ENCODE assay signal across 8 mouse cellular contexts in the genomic region with DNA sequence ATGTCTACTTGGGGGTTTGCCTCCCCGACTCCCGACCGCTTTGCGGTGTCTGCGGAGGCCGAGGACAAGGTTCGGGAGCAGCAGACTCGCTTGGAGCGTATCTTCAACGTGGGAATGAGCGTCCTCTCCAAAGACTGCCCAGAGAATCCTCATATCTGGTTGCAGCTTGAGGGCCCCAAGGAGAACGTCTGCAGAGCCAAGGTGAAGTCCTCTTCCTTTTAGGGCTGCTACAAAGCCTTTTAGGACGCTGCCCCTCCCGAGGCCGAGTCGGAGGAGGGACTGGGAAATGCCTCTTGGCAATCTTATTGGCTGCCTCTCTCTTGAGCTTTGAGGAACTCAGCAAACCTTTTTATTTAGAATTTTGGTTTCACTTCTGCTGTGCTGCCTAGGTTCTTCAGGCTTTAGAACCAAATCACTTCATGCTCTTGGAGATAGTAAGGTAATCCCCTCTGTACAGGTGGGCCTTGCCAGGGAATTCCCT. TPM values are rescaled to one million over a fixed set of nuclear protein-coding genes. Genes with fewer than 3 reads are reported as not detected.
DNase-seq lines count a peak whose midpoint lies in the region; ATAC-seq lines count a peak whose summit lies in the region.

No protein-coding gene starts in this region.

- H3K4me1 ChIP-seq in heart, embryonic 11.5 days (ENCODE audit: control insufficient read depth, insufficient read depth, low read length) = peaks cover 19% of the 10 kb centered on the region
- peaks cover 36% of the 10 kb centered on the region for H3K4me1 ChIP-seq in kidney, embryonic 15.5 days
- H3K4me1 ChIP-seq in lung, embryonic 15.5 days = peaks cover 42% of the 10 kb centered on the region

- WGBS in heart, embryonic 11.5 days (ENCODE audit: insufficient replicate concordance) = 6% methylated on average over 16 of the region's 16 CpGs
- 6% methylated on average over 16 of the region's 16 CpGs for WGBS in kidney, embryonic 15.5 days
- WGBS in lung, embryonic 15.5 days = 3% methylated on average over 16 of the region's 16 CpGs

- peak overlapping the region; percentile 89 for H3K9ac ChIP-seq in heart, embryonic 11.5 days (ENCODE audit: low read depth, low read length)
- peak overlapping the region; percentile 87 for H3K9ac ChIP-seq in kidney, embryonic 15.5 days
- peak overlapping the region; percentile 68 for H3K9ac ChIP-seq in lung, embryonic 15.5 days

- peak overlapping the region; percentile 75 for H3K4me2 ChIP-seq in heart, embryonic 11.5 days
- H3K4me2 ChIP-seq in kidney, embryonic 15.5 days = peak overlapping the region; percentile 83
- H3K4me2 ChIP-seq in lung, embryonic 15.5 days = peak overlapping the region; percentile 79

- peak; percentile 46 for DNase-seq in right cerebral cortex, adult 18-20 months
- no peak for DNase-seq in right cerebral cortex, postnatal 4 days
- peak; percentile 33 for DNase-seq in embryo, embryonic 11 days
- DNase-seq in frontal cortex, postnatal 10 days (ENCODE audit: low spot score in 2 of 2) = no peak

- ATAC-seq in heart, embryonic 11.5 days (replicated peaks; ENCODE audit: insufficient number of reproducible peaks, low FRiP score, low TSS enrichment) = no peak
- ATAC-seq in kidney, embryonic 15.5 days (replicated peaks; ENCODE audit: low FRiP score) = no peak
- no peak for ATAC-seq in lung, embryonic 15.5 days (ENCODE audit: borderline replicate concordance, extremely low read depth, low FRiP score, low TSS enrichment)
- peak; percentile 70 for ATAC-seq in neutrophil, adult 5-6 weeks (ENCODE audit: extremely low read depth, insufficient number of reproducible peaks, low FRiP score, poor library complexity, severe bottlenecking)

- H3K27me3 ChIP-seq in heart, embryonic 11.5 days (ENCODE audit: control insufficient read depth, insufficient read depth, low read length) = no peaks in the 10 kb centered on the region
- no peaks in the 10 kb centered on the region for H3K27me3 ChIP-seq in kidney, embryonic 15.5 days
- H3K27me3 ChIP-seq in lung, embryonic 15.5 days = no peaks in the 10 kb centered on the region

- H3K36me3 ChIP-seq in heart, embryonic 11.5 days (ENCODE audit: control insufficient read depth, insufficient read depth, low read length) = peaks cover 23% of the 10 kb centered on the region
- H3K36me3 ChIP-seq in kidney, embryonic 15.5 days = peaks cover 49% of the 10 kb centered on the region
- peaks cover 43% of the 10 kb centered on the region for H3K36me3 ChIP-seq in lung, embryonic 15.5 days

- no peaks in the 10 kb centered on the region for H3K9me3 ChIP-seq in heart, embryonic 11.5 days (replicated peaks; ENCODE audit: control insufficient read depth, low read length)
- no peaks in the 10 kb centered on the region for H3K9me3 ChIP-seq in kidney, embryonic 15.5 days (replicated peaks)
- H3K9me3 ChIP-seq in lung, embryonic 15.5 days = no peaks in the 10 kb centered on the region

- peak overlapping the region; percentile 94 for H3K27ac ChIP-seq in heart, embryonic 11.5 days (ENCODE audit: low read depth, low read length)
- peak overlapping the region; percentile 99 for H3K27ac ChIP-seq in kidney, embryonic 15.5 days
- H3K27ac ChIP-seq in lung, embryonic 15.5 days = peak overlapping the region; percentile 97

- peak overlapping the region; percentile 60 for H3K4me3 ChIP-seq in heart, embryonic 11.5 days (ENCODE audit: low read depth, low read length)
- H3K4me3 ChIP-seq in kidney, embryonic 15.5 days (replicated peaks) = peak overlapping the region; percentile 81
- peak overlapping the region; percentile 61 for H3K4me3 ChIP-seq in lung, embryonic 15.5 days

RNA-seq across cellular contexts. Expression of gene Khnyn, which starts 1.1 kb away (rescaled TPM):
- polyA plus RNA-seq in heart, embryonic 11.5 days (2014; fragmentation: Nextera tagmentation; extraction: Ambion mirVana) = 6.0 and 8.9 TPM in 2 replicates
- 18.0 and 19.5 TPM in 2 replicates for polyA plus RNA-seq in kidney, embryonic 15.5 days (2015; fragmentation: Nextera tagmentation; extraction: Ambion mirVana)
- 18.3 and 18.8 TPM in 2 replicates for polyA plus RNA-seq in lung, embryonic 15.5 days (2015; fragmentation: Nextera tagmentation; extraction: Ambion mirVana)
- total RNA-seq in neutrophil, adult 5-6 weeks (2017) = 157 and 158 TPM in 2 replicates

RNA-seq across cellular contexts. Expression of gene Cbln3, which starts 1.6 kb away (rescaled TPM):
- 0.30 and 0.42 TPM in 2 replicates for polyA plus RNA-seq in heart, embryonic 11.5 days (2014; fragmentation: Nextera tagmentation; extraction: Ambion mirVana)
- 0.33 and 0.65 TPM in 2 replicates for polyA plus RNA-seq in kidney, embryonic 15.5 days (2015; fragmentation: Nextera tagmentation; extraction: Ambion mirVana)
- polyA plus RNA-seq in lung, embryonic 15.5 days (2015; fragmentation: Nextera tagmentation; extraction: Ambion mirVana) = 0.88 and 1.2 TPM in 2 replicates
- total RNA-seq in neutrophil, adult 5-6 weeks (2017) = 0.37 TPM in 1 of 2 replicates, not detected in the other

RNA-seq across cellular contexts. Expression of gene Sdr39u1, which starts 14.3 kb away (rescaled TPM):
- 36.9 and 42.2 TPM in 2 replicates for polyA plus RNA-seq in heart, embryonic 11.5 days (2014; fragmentation: Nextera tagmentation; extraction: Ambion mirVana)
- 56.6 and 63.8 TPM in 2 replicates for polyA plus RNA-seq in kidney, embryonic 15.5 days (2015; fragmentation: Nextera tagmentation; extraction: Ambion mirVana)
- 51.8 and 52.9 TPM in 2 replicates for polyA plus RNA-seq in lung, embryonic 15.5 days (2015; fragmentation: Nextera tagmentation; extraction: Ambion mirVana)
- total RNA-seq in neutrophil, adult 5-6 weeks (2017) = 9.7 and 16.3 TPM in 2 replicates

RNA-seq across cellular contexts. Expression of gene Nynrin, which starts 32.0 kb away (rescaled TPM):
- 12.5 and 20.3 TPM in 2 replicates for polyA plus RNA-seq in heart, embryonic 11.5 days (2014; fragmentation: Nextera tagmentation; extraction: Ambion mirVana)
- 20.7 and 22.4 TPM in 2 replicates for polyA plus RNA-seq in kidney, embryonic 15.5 days (2015; fragmentation: Nextera tagmentation; extraction: Ambion mirVana)
- polyA plus RNA-seq in lung, embryonic 15.5 days (2015; fragmentation: Nextera tagmentation; extraction: Ambion mirVana) = 19.5 and 19.7 TPM in 2 replicates
- 0.23 and 0.25 TPM in 2 replicates for total RNA-seq in neutrophil, adult 5-6 weeks (2017)

RNA-seq across cellular contexts. Expression of gene Cma1, which starts 58.6 kb away (rescaled TPM):
- polyA plus RNA-seq in heart, embryonic 11.5 days (2014; fragmentation: Nextera tagmentation; extraction: Ambion mirVana) = not detected in 2 replicates
- 2.1 and 2.6 TPM in 2 replicates for polyA plus RNA-seq in kidney, embryonic 15.5 days (2015; fragmentation: Nextera tagmentation; extraction: Ambion mirVana)
- 4.3 and 5.9 TPM in 2 replicates for polyA plus RNA-seq in lung, embryonic 15.5 days (2015; fragmentation: Nextera tagmentation; extraction: Ambion mirVana)
- 0.37 and 2.1 TPM in 2 replicates for total RNA-seq in neutrophil, adult 5-6 weeks (2017)

Comparison
In these comparisons a context has a peak if more than half of its experiments do, and no peak if none do; other contexts are left out.
1. DNase-seq: peak in right cerebral cortex, adult 18-20 months (single experiment) and embryo, embryonic 11 days (single experiment); none in right cerebral cortex, postnatal 4 days (single experiment) and frontal cortex, postnatal 10 days (0 of 2).
2. Peak in every context shown above with its lines, with median percentiles within 50 percentile points of each other: H3K27ac ChIP-seq, H3K4me2 ChIP-seq, H3K4me3 ChIP-seq and H3K9ac ChIP-seq.